Mouse (Mus musculus) G1E (cell line): ENCODE results near the gene Rhou.

Experiments
- CTCF ChIP-seq: IDR thresholded peaks from 2 replicates; pipeline ENCODE4 v1.5.1; 2012; ENCODE audit warnings: low read depth, low read length, inconsistent platforms, mixed read lengths
- GATA1 ChIP-seq: IDR thresholded peaks from 2 replicates; pipeline ENCODE4 v1.6.1; 2012; ENCODE audit warnings: borderline replicate concordance, low read length, inconsistent platforms, mixed read lengths
- GATA2 ChIP-seq: IDR thresholded peaks from 2 replicates; pipeline ENCODE4 v1.6.1; 2012; ENCODE audit warnings: low read depth, low read length, inconsistent platforms, borderline replicate concordance
- POLR2AphosphoS5 ChIP-seq: IDR thresholded peaks from 2 replicates; pipeline ENCODE4 v1.6.1; 2012; ENCODE audit warnings: low read depth, low read length, inconsistent platforms; ENCODE audit not compliant: insufficient replicate concordance
- TAL1 ChIP-seq: conservative IDR thresholded peaks from 2 replicates; pipeline ENCODE4 v1.6.1; 2012; ENCODE audit warnings: low read depth, low read length, inconsistent platforms, mixed read lengths

DNA sequence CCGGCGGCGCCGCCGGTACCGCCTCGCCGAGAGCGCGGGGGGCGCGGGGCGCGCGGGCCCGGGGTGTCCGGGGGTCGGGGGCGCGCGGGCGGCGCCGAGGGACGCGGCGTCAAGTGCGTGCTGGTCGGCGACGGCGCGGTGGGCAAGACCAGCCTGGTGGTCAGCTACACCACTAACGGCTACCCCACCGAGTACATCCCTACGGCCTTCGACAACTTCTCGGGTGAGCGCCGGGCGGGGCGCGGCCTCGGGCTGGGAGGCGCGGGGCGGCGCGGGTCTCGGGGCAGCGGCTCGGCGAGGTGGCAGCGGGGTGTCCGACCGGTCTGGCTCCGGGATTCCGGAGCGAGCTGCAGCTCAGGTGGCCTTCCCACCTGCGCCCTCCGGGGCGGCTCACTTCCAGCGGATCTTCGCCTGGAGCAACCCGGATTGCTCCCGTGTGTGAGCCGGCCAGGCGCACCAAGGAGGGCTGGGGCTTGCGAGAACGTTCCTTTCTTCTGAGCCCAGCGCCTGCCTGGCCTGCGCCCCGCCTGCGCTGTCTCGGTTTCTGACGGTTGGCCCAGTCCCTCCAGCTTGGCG is 353 bp downstream of the Rhou start:
- TF ChIP-seq CTCF (no peak), TAL1 (no peak), POLR2AphosphoS5 (no peak), GATA2 (no peak), GATA1 (no peak)
